Mouse (Mus musculus) liver, embryonic 11.5 days (tissue): ENCODE results near the gene Pcnx4. TPM values are rescaled to one million over a fixed set of nuclear protein-coding genes. Genes with fewer than 3 reads are reported as not detected.
"Not testable (repeated sequence)": the region's sequence is repeated elsewhere in the genome, so short reads cannot be mapped to it uniquely, and the experiment has no call there.

Experiments
- ATAC-seq: fragments of 200-750 bp; cut with Nextera tagmentation; replicated peaks from 2 replicates; pipeline ENCODE4 v1.8.0; 2017; ENCODE audit warnings: moderate number of reproducible peaks, mild to moderate bottlenecking, moderate TSS enrichment, moderate library complexity; ENCODE audit not compliant: low FRiP score
- DNase-seq: peaks from one replicate; pipeline ENCODE4 v3.0.0-alpha.2; 2017; ENCODE audit warnings: low spot score
- H3K27ac ChIP-seq: fragments of 300-500 bp; sonication (generic); 2 replicates; pipeline ENCODE4 v1.5.1; 2014; ENCODE audit warnings: mild to moderate bottlenecking, low read depth, low read length, control low read depth
- H3K27me3 ChIP-seq: fragments of 300-500 bp; sonication (generic); replicated peaks from 2 replicates; pipeline ENCODE4 v1.6.1; 2014; ENCODE audit warnings: low read length, mixed read lengths; ENCODE audit not compliant: control insufficient read depth, insufficient read depth
- H3K36me3 ChIP-seq: fragments of 300-500 bp; sonication (generic); 2 replicates; pipeline ENCODE4 v1.6.1; 2014; ENCODE audit warnings: mild to moderate bottlenecking, low read length, moderate library complexity, mixed read lengths; ENCODE audit not compliant: control insufficient read depth, insufficient read depth
- H3K4me1 ChIP-seq: fragments of 300-500 bp; sonication (generic); replicated peaks from 2 replicates; pipeline ENCODE4 v1.6.1; 2014; ENCODE audit warnings: low read length, mixed read lengths; ENCODE audit not compliant: control insufficient read depth, insufficient read depth
- H3K4me2 ChIP-seq: fragments of 300-500 bp; sonication (generic); 2 replicates; pipeline ENCODE4 v1.6.1; 2014; ENCODE audit warnings: mild to moderate bottlenecking, control low read depth, moderate library complexity
- H3K4me3 ChIP-seq: fragments of 300-500 bp; sonication (generic); 2 replicates; pipeline ENCODE4 v1.5.1; 2014; ENCODE audit warnings: low read depth, low read length, control low read depth
- H3K9ac ChIP-seq: fragments of 300-500 bp; sonication (generic); 2 replicates; pipeline ENCODE4 v1.6.1; 2014; ENCODE audit warnings: low read depth, low read length, control low read depth
- H3K9me3 ChIP-seq: fragments of 300-500 bp; sonication (generic); 2 replicates; pipeline ENCODE4 v1.6.1; 2016; ENCODE audit warnings: low read length, inconsistent platforms, mixed read lengths; ENCODE audit not compliant: control insufficient read depth
- WGBS: fragments of 180-500 bp; shearing (Covaris S2); extraction: QIAGEN DNeasy Blood & Tissue Kit; methylation state at CpG from one replicate; pipeline ENCODE4 v1.1.7; 2014; 5-methylcytosine and 5-hydroxymethylcytosine counted together
- polyA plus RNA-seq: library from polyadenylated mRNA; unstranded; fragments of >200 nt; fragmentation: Nextera tagmentation; extraction: Ambion mirVana; gene quantifications from 2 replicates; pipeline ENCODE4 v1.2.1, GENCODE M21; 2014

Pcnx4 gene
- polyA plus RNA-seq, 1 experiment from 2014 or later, result 6.5 TPM

DNA sequence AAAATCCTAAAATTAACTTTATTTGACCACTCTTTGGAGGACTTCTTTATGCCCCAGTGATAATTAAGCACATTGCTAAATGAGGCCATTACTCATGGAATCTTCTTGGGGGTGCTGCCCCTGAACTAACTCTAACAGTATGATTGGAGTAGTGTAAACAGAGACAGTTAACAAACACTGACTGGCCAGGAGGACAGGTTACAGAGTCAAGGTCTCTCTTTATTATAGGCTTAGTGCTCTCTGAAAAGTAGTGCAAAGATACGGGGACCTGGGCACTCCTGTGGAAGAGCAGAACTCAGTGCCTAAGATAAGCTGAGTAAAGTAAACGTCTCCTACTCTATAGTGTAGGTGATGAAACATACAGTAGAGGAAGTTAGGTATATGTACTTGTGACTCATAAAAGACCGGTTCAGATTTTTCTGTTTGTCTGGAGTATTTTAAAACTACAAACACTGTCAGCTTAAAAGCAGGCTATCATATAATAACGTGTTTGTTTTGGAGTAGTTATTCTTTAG lies 28.2 kb downstream of the Pcnx4 start:
- DNase-seq (no peak), ATAC-seq (no peak)
- 71% methylated on average over 4 of the region's 4 CpGs for WGBS
- no peak overlapping the region for H3K4me2 ChIP-seq
- no peaks in the 10 kb centered on the region for H3K4me1 ChIP-seq
- H3K36me3 ChIP-seq, result no peaks in the 10 kb centered on the region
- no peak overlapping the region for H3K4me3 ChIP-seq
- H3K27me3 ChIP-seq, result no peaks in the 10 kb centered on the region
- no peak overlapping the region for H3K9ac ChIP-seq
- no peak overlapping the region for H3K27ac ChIP-seq
- H3K9me3 ChIP-seq, result no peaks in the 10 kb centered on the region

DNA sequence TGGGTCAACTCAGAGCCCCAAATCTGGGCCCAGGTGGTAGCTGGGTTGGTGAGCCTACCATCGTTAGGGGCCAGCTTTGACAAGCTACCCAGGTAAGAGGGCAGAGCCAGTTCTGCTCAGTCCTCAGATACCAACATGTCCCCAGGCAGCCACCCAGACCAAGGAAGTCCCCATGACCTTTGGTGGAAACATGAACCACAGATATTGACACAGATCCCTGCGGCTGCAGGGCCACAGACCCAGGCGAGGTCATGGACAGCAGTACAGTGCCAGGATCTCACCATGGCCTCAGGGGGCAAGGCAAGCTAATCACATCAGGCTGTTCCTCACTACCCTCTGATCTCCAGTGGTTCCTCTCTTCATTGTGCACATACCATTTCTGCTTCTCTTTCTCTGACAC lies 45.8 kb downstream of the Pcnx4 start:
- ATAC-seq, result no peak

GRCm38 (mm10) chr12:72583099-72583498 lies 46.9 kb downstream of the Pcnx4 start:
- H3K4me3 ChIP-seq, result no peak overlapping the region
- DNase-seq (no peak), ATAC-seq (no peak)
- peaks cover 2% of the 10 kb centered on the region; the same call in 1 of the 2 replicates for H3K36me3 ChIP-seq
- H3K27ac ChIP-seq, result no peak overlapping the region
- H3K4me1 ChIP-seq, result no peaks in the 10 kb centered on the region
- WGBS, result 69% methylated on average over 2 of the region's 2 CpGs
- no peaks in the 10 kb centered on the region for H3K9me3 ChIP-seq
- no peak overlapping the region for H3K4me2 ChIP-seq
- no peaks in the 10 kb centered on the region for H3K27me3 ChIP-seq
- H3K9ac ChIP-seq, result no peak overlapping the region

More for the DNA sequence above, 45.8 kb downstream of the Pcnx4 start:
- H3K27me3 ChIP-seq, result no peaks in the 10 kb centered on the region
- no peaks in the 10 kb centered on the region for H3K4me1 ChIP-seq
- DNase-seq, result no peak
- peaks cover 2% of the 10 kb centered on the region; the same call in 1 of the 2 replicates for H3K36me3 ChIP-seq
- H3K9ac ChIP-seq, result no peak overlapping the region
- H3K27ac ChIP-seq, result no peak overlapping the region
- no peak overlapping the region for H3K4me3 ChIP-seq
- H3K4me2 ChIP-seq, result no peak overlapping the region
- 70% methylated on average over 3 of the region's 3 CpGs for WGBS
- H3K9me3 ChIP-seq, result no peaks in the 10 kb centered on the region

GRCm38 (mm10) chr12:72585339-72585738 lies 49.2 kb downstream of the Pcnx4 start:
- Histone ChIP-seq H3K27ac (no peak overlapping the region), H3K4me1 (no peaks in the 10 kb centered on the region), H3K9me3 (no peaks in the 10 kb centered on the region), H3K36me3 (no peaks in the 10 kb centered on the region), H3K4me2 (no peak overlapping the region), H3K27me3 (no peaks in the 10 kb centered on the region), H3K9ac (no peak overlapping the region), H3K4me3 (no peak overlapping the region)
- DNase-seq (no peak), ATAC-seq (no peak)
- whole genome bisulfite sequencing, result 76% methylated on average over 1 of the region's 1 CpGs

DNA sequence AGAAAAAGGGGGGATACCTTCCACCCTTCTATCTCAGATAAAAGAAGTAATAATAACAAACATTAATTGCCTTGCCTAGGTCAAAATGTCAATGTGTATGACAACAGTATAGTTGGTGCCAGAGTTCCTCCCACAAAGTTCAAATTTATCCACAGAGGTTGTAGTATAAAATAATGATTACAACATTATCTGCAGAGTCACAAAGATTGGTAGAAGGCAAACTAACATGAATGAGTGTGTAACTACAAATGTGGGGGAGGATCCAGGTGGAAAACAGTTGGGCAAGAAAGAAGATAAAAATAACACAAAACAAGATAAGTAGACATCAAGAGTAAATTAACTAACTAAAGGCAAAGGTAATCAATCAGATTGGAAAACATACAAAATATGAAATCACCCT lies 56.8 kb downstream of the Pcnx4 start:
- no peaks in the 10 kb centered on the region for H3K4me1 ChIP-seq
- no peak overlapping the region for H3K27ac ChIP-seq
- no peaks in the 10 kb centered on the region for H3K27me3 ChIP-seq
- H3K36me3 ChIP-seq, result no peaks in the 10 kb centered on the region
- no peak overlapping the region for H3K4me2 ChIP-seq
- no peak overlapping the region for H3K4me3 ChIP-seq
- ATAC-seq, result no peak
- no peak for DNase-seq
- no peak overlapping the region for H3K9ac ChIP-seq
- H3K9me3 ChIP-seq, result no peaks in the 10 kb centered on the region

- Histone ChIP-seq H3K9me3 (no peaks in the 10 kb centered on the region), H3K4me1 (no peaks in the 10 kb centered on the region), H3K27ac (no peak overlapping the region), H3K9ac (no peak overlapping the region), H3K4me2 (no peak overlapping the region), H3K27me3 (no peaks in the 10 kb centered on the region), H3K36me3 (no peaks in the 10 kb centered on the region), H3K4me3 (no peak overlapping the region)
- no peak for ATAC-seq
- no peak for DNase-seq
- WGBS, result 60% methylated on average over 2 of the region's 2 CpGs
Observed at GRCm38 (mm10) chr12:72594001-72594400, 57.8 kb downstream of the Pcnx4 start.

DNA sequence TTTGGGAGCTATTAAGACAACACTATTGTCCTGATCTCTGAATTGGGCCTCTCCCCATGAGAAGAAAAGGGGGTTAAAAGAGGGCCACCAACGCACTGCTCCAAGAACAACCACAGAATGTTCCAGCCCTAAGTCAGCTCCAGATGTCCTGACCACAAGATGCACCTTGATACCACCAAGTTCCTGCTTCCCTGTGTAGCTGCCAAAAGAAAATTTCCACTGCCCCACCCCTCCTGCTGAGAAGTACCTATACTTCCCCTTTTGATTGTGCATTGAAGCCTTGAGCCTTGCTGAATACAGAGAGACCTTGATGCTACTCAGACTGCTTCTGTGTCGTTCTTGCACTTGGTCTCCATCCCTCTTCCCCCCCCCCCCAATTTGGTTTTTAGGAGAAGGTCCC lies 62.5 kb downstream of the Pcnx4 start:
- H3K27me3 ChIP-seq, H3K36me3 ChIP-seq, H3K27ac ChIP-seq, DNase-seq, H3K9ac ChIP-seq, H3K9me3 ChIP-seq, ATAC-seq, H3K4me1 ChIP-seq, H3K4me2 ChIP-seq, H3K4me3 ChIP-seq: not testable (repeated sequence)
- WGBS, result 78% methylated on average over 2 of the region's 2 CpGs

- Histone ChIP-seq H3K9ac (no peak overlapping the region), H3K36me3 (no peaks in the 10 kb centered on the region), H3K27ac (no peak overlapping the region), H3K27me3 (no peaks in the 10 kb centered on the region), H3K4me1 (no peaks in the 10 kb centered on the region), H3K4me2 (no peak overlapping the region), H3K9me3 (no peaks in the 10 kb centered on the region), H3K4me3 (no peak overlapping the region)
- DNase-seq, result no peak
- WGBS, result 86% methylated on average over 3 of the region's 3 CpGs
- ATAC-seq, result no peak
Observed at GRCm38 (mm10) chr12:72612053-72612452, 75.9 kb downstream of the Pcnx4 start.

- ATAC-seq, result peak; percentile 26; the same call in 1 of the 2 replicates
- Histone ChIP-seq H3K9ac (no peak overlapping the region), H3K4me3 (no peak overlapping the region), H3K27ac (no peak overlapping the region), H3K27me3 (no peaks in the 10 kb centered on the region), H3K4me2 (no peak overlapping the region), H3K36me3 (no peaks in the 10 kb centered on the region), H3K4me1 (no peaks in the 10 kb centered on the region), H3K9me3 (no peaks in the 10 kb centered on the region)
- WGBS, result 82% methylated on average over 7 of the region's 7 CpGs
- no peak for DNase-seq
Observed at GRCm38 (mm10) chr12:72620856-72621255, 84.7 kb downstream of the Pcnx4 start.
